Mouse (Mus musculus) A20 (cell line): ENCODE measurements around the gene Fam213a.

Experiments
- DNase-seq: peaks from one replicate; pipeline ENCODE4 v3.0.0-alpha.2; 2011; ENCODE audit warnings: low read depth, low spot score

Gene Fam213a

DNA sequence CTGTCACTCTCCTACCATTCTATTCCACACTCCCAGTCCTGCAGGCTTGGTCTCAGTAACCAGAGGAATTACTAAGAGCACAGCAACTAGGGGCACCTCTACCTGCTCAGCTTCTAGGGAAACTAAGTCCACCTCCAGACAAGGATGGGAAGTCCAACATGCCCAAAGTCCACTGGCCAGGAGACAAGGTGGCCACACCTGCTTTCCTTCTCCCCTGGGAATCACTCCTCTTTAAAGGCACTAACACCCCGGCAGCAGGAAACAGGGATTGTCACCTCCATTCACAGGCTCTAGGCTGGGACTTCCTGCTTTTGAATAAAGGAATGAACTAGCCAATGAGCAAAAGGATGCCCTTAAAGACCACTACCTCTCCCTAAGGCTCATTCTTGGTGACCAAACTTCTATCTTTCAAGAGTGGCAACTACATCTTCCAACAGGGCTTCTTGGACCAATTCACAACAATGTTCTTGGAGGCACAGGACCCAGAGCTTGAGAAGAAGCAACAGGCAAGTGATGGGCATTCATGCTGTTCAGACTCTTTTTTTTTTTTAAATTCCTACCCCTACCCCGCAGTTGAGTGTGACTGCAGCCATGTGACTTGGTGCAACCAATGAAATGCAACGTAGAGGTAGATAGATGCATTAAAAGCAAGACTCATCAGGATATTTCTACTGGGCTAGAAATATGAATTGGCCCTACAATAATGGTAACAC is 49.9 kb downstream of the Fam213a start:
- DNase-seq = no peak

DNA sequence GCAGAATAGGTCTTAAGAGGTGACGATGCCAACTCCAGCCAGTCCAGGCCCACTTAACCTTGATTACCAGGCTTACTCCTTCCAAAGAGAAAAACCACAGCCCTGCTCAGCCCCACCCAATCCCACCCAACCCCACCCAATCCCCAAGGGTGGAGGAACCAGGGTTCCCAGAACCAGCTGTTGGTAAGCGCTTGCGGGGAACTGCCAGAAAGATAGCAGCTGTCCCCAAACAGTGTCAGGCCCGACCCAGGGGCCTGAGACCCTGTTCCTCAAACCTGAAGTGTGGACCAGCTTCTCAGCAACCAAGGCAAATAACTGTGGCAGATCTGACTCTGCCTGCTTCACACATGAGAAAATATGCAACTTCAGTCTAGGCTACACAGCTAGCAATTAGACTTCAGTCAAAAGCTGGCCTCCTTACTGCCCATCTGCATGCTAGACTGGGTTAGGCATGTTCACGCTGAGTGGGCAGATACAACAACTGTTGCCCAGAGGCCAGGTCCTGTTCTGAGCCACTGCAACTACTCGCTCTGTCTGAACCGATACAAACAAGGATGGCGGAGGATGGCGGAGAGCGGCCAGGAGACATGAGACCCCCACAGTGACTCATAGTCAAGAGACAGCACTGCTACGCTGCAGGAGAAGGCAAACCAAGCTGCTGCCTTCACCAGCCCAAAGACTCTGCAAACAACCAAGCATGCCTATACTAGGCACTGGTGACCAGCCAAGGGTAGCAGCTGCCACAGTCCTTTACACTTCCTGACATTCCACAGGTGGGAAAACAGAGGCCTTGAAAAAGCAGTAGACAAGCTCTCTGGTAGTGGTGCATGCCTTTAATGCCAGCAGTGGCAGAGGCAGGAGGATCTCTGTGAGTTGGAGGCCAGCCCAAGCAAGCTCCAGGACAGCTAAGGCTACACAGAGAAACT is 51.0 kb downstream of the Fam213a start:
- DNase-seq = no peak

DNA sequence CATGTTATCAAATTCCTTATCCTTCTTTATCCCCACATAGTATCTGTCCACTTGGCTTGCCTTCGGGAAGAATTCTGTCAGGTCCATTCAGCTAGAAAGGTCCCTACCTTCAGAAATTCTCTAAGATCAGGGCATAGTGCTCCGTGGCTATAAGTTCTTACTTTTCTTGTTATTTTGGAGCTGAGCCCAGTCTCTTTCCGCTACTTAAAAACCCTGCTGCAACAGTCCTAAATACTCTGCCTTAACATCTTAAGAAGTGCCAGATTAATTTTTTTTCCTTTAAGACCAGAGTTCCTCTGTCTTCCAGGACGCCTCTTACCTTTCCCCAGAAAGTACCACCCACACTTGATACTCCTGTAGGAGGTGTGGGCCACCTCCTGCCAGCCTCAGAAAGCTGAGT is 53.4 kb downstream of the Fam213a start:
- DNase-seq = no peak

DNA sequence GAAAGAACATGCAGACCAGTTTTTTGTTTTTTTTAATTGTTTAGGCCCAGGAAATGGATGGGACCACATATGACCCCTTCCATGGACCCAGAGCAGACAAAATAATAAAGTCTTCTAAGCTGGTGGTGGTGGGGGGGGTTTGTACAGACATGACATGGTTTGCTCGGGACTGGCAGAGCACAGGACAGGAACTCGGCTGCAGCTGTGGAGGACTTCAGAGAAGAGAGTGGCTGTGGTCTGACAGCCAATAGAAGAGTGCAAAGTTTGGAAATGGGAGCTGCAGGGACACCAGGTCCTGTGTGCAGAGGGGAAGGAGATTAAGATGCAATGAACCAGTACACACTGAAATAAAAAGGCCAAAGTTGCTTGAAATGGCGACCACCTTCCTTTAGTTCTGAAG is 54.0 kb downstream of the Fam213a start:
- no peak for DNase-seq

DNA sequence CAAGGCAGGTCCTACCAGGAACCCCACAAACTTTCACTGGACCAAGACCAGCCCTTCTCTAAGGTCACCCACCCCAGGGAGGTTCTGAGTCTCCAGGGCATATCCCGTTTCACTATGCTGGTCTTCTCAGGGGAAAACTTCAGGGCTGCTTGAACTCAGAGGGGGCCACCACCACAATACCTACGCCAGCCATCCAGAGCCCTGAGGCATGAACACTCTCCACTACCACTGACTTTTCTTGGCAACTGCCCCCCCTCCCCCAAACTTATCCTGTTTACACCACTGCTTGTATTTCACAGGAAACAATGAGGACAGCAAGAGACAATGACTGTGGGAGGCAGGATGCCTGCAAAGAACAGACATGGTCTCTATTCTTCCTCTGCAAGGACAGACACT is 54.6 kb downstream of the Fam213a start:
- DNase-seq = no peak

DNA sequence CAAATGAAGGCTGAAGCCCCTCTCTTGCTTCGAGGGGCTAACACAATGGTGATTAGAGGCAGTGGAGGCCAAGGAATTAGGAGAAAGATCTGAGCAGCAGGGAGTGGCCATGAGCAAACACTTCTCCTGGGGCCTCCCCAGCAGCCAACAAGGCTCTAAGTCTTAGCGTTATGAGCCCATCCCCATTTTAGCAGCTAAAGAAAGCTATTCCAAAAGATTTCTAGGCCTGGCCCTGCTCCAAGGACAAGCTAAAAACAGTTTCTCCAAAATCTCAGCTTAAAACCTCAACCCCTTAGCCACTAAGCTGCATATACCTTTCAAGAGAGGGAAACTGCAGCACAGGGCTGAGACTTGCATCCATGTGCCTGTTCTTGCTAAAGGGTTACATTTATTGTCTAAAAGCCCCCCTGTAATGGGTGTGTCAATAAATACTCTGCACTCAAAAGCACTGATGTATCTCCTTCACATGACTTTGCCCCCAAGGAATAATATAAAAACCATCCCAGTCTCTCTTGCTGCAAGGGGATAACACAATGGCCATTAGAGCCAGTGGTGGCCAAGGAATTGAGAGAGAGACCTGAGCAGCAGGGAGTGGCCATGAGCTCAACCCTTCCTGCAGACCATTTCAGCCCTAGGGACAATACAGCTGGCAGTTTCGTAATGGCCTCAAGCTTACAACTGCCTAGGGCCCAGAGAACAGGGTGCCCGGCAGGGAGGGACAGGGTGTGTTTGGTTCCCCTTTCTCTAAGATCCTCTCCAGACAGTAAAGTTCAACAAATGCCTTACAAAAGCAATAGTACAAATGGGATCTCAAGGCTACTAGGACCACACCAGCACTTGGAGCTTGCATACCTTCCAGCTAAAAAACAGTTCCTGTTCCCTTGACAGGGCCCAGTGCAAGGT is 55.3 kb downstream of the Fam213a start:
- DNase-seq = no peak

DNA sequence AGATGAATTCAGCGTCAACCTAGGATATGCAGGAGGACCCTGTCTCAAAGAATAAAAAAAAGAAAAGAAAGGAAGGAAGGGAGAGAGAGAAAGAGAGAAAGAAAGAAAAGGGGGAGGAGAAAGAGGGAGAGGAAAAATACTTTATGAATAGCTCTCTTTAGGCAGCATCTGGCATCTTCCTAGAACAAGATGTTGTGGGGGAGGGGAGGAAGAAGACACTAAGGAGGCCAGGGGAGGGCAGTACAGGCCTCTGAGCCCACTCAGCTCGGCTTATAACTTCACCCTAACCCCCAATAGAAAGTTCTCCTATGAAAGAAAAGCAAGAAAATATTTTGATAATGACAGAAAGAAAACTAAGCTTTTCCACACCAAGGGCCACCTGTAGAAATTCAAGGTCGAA is 56.0 kb downstream of the Fam213a start:
- DNase-seq = no peak

DNA sequence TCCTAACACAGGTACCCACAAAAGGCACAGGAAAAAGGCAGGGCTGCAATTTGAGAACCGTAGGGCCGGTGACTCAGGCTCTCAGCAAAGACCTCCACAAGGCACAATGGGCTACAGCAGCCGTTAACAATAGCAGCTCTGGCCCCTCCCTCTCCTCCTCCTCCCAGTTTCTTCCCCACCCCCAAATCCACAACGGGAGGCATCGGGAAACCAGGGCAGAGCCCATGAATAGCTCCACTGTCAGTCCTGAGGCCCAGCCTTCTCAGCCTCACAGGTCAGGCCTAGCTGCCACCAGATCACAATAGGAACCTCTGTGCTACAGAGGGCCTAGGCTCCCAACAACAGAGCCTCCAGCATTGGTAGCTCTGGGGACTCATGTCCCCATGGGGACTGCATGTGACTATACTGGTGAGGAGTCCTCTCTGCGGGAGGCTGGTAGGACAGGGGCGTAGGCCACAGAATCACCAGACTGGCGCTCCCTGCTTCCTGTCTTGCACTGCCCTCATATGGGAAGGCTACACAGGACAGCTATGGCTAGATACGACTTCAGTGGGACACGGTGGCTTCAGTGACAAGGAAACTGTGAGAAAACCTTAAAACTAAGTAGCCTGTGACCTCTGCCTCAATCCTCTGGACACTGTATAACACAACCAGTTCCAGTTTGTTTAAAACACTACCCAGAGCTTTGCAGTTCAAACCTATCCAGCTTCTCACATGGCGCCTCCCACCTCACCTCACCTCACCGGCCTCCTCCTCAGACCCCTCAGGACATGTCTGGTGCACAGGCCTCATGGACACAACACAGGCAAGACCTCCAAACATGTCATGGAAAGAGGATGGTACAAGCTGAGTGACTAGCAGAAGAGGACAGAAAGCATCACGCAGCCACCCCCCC is 57.1 kb downstream of the Fam213a start:
- DNase-seq = no peak

DNA sequence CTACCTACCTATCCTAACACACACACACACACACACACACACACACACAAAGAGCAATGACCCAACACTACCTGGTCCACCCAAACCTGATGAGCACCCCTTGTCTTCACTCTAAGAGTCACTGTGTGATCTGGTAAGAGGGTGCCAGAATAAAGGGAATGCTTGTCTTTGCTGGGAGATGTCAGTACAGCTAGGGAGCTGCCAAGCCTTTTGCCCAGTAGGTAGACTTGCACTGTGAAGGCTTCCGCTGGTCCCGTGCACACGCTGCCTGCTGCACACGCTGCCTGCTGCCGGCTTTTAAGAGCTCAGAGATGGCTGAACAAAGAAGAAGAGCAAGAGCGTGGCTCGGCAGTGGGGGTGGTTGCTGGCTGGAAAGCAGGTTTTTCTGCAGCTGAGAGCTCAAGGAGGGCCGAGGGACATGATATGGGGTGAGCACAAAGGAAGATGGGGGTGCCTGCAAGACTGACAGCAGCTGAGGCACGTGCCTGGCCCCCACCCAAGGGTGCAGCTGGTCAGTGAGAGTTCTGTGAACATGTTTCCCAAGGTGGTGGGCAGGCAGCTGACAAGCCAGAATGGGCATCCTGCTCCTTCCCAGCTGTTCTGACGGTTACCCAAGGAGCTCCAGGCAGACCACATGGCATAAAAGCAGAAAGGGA is 57.9 kb downstream of the Fam213a start:
- no peak for DNase-seq

DNA sequence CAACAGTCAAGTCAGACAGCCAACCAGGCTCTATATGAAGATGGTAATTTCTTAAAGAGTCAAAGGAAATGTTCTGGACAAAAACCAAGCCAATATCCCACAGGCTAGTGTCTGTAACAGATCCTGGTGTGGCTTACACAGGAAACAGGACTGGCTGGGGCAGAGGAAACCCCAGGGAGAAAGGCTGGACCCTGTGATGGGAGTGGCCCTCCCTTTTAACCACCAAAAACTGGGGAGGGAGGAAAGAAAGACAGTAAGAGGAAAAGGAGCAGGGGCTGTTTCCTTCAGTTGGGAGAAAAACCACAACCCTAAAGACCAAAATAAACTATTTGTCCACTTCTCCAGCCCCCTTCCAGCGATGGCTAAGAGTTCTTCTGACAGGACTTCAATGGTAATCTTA is 58.4 kb downstream of the Fam213a start:
- no peak for DNase-seq

DNA sequence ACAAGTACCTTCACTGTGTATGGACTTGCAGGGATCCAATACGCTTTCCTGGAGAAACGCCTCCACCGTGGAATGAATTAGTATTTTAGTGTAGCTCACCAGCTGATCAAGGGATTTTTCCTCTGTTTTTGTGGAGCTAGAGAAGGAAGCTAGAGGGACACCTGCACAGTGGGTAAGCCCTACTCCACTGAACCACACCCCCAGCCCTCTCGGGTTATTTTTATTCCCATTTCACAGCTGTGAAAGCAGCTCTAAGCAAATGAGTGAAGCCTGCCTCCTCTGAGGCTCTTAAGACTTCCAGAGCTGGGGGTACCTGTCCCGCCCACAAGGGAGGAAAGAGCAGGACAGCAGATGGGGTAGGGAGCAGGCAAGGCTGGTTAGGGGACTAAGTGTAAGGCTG is 60.2 kb downstream of the Fam213a start:
- DNase-seq = peak; percentile 73

DNA sequence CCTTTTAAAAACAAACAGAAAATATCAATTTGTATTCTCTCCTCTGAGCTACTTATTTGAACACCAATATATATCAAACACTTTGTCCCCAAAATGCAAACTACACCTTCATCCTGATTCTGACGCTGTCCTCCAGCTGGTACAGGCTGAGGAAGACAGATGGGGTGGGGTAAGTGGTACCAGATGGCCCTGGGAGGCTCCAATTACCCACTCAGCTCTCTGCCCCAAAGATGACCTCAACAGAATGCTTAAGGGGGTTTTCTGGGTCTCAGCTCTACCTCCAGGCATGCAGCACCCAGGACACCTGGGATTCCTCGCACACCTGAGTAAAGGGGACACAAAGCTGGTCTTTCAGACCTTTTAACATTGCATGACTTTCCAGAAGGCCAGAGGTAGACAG is 60.9 kb downstream of the Fam213a start:
- peak; percentile 71 for DNase-seq

DNA sequence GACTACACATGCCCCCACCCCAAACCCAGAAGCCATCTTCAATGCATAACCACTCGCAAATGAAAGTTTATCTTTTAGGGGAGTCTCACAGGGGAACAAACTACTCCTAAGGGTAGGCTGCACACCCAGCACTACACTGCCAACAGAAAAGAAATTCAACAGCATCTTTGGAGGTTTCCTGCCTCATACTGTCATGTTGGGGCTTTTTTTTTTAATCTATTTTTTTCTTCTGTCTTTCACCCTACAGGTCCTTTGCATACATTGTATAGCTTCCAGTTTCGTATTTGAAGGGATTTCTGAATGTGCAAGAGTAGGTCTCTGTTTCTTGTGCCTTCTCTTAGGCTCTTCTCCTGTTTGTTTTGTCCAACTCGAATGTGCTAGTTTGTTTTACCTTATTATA is 61.3 kb downstream of the Fam213a start:
- DNase-seq = no peak

DNA sequence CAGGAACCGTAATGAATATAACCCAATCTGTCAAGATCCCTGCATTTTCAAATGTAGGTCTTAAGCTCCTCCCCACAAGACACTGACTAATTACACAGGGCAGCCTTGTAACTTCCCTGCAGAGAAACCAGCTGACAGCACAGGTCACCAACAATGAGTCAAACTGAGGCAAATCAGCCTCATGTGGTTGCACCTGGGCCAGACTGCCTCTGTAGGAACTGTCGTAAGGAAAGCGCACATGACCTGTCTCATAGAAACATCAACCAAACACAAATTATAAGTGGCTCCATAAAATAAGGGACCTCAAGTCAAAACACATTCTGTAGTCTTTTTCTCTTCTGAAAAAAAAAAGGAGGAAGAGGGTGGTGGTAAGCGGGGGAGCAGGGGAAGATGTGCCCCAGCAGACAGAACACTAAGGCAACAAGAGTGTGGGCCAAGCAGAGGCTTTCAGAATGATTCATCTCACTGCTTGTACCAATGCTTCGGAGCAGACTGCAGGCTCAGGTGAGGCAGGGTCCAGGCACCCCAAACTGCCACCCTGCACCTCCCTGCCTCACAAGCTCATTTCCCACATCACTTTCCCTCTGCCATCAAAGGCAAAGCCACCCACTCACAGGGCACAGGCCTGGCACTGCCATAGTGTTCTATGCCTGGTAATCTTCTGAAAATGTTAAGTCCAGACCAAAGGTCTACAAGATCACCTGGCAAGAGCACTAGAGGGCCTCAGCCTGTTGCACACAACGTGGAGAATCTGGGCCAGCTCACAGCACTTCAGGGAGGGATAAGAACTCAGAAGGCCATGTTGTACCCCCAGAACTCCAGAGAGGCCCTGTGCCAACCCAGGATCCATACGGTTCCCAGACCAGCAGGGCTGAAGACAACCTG is 63.6 kb downstream of the Fam213a start:
- peak; percentile 86 for DNase-seq

DNA sequence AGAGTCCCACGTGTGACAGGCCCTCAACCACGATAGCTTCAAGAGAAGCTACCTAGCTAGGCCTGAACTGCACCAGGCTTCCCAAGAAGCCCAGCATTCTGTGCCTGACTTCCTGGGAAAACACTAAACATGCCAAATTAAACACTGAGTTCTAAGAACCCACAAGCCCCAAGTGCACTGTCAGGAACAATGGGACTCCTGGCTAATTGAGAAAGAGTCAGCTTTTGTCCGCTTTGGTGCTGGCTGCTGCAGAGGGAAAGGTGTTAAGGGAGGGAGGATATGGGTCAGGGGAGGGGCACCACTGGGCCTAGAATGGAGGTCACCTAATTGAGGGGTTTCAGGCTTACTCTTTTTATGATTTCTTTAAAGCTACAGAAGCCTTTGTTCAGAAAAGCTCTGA is 64.5 kb downstream of the Fam213a start:
- no peak for DNase-seq

DNA sequence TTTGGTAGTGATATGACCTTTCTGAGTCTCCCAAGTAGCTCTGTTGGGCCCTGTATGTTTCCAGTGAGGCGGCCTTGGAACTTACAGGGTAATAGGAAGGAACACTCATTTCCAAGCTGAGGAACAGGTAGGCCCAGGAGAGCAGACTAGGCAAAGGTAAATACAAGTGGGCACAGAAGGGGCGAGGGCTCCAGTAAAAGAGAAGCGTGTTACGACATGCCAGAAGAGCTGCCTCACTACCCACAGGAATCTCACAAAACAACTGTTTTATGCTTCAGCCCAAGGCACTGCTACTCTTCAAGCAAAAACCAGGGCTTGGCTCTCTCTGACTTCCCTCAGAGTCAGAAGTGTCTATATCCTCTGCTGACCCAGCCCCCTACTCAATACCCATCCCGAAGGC is 65.1 kb downstream of the Fam213a start:
- no peak for DNase-seq

DNA sequence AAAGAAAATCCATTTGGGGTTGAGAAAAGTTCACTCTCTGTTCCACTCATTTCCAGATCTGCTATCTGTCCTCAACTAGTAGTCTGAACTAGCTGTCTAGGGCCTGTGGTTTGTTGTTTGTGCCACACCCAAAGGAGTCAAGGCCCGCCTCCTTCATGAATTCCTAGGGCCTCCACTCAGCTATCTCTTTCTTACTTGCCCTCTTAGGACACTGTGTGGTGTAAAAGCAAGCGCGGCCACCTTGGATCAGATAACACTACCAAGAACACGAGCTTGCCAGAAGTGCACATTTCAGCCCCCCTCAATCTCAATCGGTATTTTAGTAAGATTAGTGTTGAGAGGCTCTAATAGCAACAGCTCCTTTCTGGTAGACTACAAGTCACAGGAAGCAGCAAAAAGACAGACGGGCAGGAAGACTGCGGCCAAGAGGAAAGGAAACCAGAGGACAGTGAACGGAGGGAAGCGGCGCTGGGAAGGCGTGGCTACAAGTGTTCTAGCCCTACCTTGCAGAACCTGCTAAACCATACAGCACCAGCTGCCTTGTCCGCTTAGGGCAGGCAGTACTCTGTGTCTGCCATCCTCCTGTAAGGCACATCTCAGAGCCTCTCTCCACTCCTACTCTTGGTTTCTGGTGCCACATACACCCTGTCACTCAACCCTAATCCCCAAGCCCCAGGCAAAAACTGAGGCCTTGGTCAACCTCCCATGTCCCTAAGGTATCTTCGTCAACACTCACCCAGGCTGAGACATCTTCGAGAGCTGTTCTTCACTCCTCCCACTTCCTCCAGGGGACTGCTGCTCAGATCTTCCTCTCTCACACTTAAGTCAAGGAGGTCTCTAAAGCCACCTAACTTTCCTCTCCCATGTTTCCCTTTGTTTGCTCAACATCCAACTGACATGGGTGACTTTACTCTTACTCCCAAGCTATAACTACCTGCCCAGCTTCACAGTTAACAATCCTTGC is 65.9 kb downstream of the Fam213a start:
- DNase-seq = no peak

DNA sequence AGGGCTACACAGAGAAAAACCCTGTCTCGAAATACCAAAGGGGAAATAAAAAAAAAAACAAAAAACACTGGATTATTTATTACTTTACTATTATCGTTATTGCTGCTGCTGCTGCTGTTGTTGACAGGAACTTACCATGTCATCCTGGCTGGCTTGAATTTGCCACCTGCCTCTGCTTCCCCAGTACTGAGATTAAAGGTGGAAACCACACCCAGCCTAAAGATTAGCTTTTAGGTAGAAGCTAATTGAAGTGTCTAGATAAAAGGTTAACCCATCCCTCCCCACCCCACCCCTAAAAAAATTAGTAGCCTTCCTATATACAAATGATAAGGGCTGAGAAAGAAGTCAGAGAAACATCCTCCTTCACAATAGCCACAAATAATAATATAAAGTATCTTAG is 69.8 kb downstream of the Fam213a start:
- no peak for DNase-seq
